Mouse (Mus musculus) layer of hippocampus, adult 9-11 months (tissue): ENCODE results near the gene Pax3.
A peak's percentile ranks its signal among the peaks of the same experiment; 100 is the strongest.

Experiments
- DNase-seq: peaks from one replicate; pipeline ENCODE4 v3.0.0; 2022

Gene Pax3

DNA sequence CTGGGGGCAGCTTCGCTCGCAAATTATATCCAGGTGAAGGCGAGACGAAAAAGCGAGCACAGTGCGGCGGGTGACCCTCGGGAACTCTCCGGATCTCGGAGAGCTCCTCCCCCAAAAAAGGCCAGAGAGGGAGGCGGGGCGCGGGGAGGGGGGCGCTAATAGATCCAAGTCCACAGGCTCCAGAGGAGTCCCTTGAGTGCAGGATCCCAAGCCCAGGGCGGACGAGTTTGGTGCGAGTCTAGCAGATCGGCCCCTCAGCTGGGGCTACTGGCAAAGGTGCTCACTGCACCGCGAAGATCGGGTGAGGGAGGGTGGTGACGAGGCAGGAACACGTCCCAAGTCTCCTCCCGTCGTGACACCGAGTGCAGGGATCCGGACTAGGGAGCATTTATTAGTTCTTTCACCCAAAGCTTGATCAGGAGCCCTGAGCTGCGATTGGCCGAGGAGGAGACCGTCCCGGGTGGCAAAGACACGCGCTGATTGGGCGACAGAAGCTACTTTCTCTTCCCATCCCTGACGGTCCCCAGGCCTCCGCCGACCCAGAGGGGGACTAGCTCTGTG lies at the start of gene Pax3:
Gene Pax3, minus strand, starts transcription at position 384 of the 561 bp plus-strand sequence.
- DNase-seq = no peak

DNA sequence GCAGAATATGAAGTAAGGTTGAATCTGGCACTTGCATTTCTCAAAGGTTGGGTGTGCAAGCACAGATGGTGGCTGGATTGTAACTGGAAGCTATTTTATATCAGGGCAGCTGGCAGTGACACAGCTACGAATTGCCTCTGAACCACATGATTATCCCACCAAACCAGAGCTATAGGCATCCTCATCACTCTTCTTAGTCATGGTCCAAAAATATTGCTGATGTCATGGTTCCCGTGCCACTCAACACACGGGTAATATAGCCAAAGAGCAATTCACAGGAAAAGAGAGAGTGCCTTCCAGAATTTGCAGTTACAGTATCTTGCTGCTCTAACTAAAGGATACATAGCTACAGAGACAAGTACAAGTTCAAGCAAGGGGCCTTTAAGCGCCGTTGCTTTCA lies 37.4 kb upstream of the Pax3 start:
- DNase-seq = no peak

DNA sequence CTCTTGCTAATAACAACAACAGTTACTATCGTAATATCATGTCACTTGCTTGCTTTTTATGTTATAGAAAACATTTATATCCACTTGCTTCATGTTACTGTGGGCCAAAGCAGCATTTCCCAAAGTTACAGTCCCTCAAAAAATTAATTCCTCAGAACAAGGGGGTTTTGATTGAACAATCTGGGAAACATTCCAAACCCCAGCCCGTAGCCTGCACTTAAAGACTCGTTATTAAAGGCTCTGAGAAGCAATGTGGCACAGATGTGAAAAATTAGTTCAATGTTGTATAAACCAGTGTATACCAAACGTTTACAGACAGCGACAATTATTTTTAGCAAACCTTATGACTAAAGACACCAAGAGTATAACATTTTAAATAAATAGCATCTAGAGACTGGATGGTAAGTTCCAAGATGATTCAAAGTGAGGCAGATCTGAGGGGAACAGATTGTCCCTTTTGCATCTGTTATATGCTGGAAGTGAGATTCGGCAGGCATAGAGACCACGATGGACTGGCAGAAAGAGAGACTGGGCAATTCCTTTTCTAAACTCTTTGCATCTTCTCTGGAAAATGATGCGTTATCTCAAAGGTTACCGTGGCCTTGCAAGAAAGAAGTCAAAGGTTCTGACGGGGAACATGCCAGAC lies 35.1 kb upstream of the Pax3 start:
- DNase-seq = no peak

GRCm38 (mm10) chr1:78229801-78230200 lies 32.9 kb upstream of the Pax3 start:
- DNase-seq = no peak

GRCm38 (mm10) chr1:78228771-78229170 lies 31.8 kb upstream of the Pax3 start:
- peak; percentile 28 for DNase-seq

GRCm38 (mm10) chr1:78218057-78218780 lies 21.3 kb upstream of the Pax3 start:
- no peak for DNase-seq

DNA sequence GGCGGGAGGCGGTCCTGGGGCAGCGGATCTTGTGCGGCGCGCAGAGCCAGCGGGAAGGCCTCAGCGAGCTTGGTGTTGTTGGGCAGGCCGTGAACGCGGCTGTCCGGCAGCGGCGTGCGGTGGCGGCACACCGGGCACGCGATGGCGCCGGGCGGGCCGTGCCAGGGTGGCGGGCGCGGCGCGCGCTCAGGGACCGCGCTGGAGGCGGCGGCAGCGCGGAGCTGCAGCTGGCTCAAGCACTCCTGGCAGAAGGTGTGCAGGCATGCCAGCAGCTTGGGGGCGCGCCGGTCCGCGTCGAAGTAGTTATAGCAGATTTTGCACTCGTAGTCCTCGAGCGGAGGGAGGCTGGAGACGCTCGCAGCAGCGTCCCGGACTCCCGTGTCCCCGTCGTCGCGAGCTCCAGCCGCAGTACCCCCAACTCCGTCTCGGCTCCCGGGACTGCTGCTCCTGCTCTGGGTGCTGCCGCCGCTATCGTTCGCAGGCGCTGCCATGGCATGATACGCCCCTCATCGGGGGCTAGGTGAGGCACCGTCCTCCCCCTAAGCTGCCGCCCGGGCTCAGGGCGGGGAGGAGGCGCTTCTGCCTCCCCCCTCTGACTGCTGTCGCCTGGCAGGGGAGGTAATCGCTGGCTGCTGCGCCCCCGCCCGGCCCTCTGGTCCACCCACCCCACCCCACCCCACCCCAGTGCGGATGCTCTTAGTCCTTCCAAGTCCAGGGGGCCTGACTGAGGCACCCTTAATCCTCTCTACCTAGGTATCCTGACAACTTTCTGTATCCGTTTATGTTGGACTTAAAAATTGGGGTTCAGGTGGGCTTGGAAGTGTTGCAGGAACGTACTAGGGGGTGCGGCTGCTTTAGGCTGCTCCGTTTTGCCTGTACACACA lies 20.5 kb upstream of the Pax3 start:
- DNase-seq = no peak

DNA sequence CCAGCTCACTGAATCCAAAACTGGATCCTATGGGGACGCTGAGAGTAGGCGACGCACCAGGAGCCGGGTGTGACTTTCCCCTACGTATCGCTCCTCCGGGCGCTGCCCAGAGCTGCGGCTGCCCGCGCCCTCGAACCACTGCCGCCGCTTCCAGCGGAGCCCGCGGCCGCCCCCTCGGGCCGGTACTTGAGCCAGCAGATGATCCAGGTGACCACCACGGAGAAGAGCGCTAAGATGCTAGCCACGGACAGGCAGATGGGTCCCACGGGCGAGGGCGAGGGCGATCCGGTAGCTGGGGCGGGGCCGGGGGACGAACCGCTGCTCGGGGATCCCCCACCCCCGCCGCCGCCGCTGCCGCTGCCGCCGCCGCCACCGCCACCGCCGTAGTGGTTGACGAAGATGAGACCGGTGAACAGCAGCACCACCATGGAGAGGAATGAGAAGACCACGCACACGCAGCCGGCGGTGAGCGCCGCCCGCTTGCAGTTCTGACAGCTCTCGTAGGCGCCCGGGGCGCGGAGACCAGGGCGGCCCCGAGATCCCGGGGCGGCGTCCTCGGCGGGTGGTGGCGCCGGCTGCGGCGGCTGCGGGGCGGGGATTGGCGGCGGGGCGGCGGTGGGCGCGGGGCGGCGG lies 19.7 kb upstream of the Pax3 start:
- no peak for DNase-seq

- DNase-seq = no peak
Observed at GRCm38 (mm10) chr1:78215749-78216508, 19.0 kb upstream of the Pax3 start.

DNA sequence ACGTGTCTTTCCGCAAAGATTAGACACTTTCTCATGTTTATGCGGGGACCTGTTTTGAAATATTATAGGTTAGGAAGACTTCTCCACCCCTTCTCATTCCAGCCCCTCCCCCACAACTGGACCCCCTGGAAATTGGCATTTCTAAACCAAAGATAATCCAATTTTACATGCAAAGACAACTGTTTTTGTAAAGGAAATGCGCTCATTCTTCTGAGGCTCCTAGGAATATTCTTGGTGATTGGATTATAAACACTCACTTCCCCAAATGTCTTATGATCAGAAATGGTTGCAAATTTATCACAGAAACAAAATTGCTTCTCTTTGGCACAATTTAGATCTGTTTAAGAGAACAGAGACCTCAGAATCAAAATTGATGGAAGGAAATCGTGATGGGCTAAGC lies 14.1 kb upstream of the Pax3 start:
- DNase-seq = no peak

- DNase-seq = no peak
Observed at GRCm38 (mm10) chr1:78210568-78210967, 13.6 kb upstream of the Pax3 start.

GRCm38 (mm10) chr1:78208281-78208814 lies 11.4 kb upstream of the Pax3 start:
- DNase-seq = no peak

- DNase-seq = no peak
Observed at GRCm38 (mm10) chr1:78204341-78204740, 7.4 kb upstream of the Pax3 start.

DNA sequence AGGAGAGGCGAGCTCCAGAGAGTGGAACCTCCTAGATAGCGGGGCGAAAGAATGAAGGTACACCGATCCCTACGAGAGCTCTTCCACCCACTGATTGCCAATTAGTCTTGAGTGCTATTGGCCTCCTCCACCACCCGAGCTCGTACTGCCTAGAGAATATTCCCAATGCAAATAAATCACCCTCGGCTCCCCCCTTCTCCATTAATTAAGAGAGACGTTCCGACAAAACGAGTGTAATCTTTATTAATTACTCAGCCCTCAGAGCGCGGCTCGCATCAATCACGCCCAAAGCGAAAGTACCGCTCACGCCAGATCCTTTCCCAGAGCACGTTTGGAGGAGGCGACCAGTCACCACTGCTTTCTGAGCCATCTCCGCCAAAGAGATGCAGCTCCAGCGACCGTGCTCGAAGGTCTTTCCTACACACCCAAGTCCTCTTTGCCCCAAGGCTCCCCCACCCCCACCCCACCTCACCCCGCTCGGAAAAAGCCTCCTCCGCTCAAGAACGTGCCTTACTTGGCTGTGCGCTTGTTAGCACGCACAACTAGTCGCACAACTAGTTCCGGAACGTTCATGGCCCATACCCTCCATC lies 6.8 kb upstream of the Pax3 start:
- DNase-seq = no peak

DNA sequence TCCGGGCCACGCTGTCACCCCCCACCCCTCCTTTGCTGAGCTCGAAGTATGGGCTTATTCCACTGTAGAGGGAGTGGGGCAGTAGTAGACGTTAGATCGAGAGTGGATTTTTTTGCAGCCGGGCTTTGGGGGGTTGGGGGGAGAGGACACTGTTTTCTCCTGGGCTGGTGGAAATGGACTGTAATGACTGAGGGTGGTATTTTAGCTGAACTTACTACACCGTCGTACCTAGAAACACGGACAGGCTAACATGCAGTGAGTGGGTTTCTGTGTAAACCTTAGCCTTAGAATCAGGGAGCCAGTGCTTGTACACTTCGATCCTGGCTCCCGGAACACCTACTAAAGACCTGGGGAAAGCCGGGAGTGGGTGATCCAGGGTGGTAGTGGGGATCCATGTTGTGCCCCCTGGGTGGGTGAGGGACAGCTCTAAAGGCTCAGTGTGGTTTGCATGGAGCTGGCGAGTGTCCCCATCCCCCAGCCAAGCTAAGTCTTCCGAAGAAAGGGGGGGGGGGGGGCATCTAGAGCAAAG lies 6.2 kb upstream of the Pax3 start:
- DNase-seq = no peak

GRCm38 (mm10) chr1:78202466-78203085 lies 5.6 kb upstream of the Pax3 start:
- no peak for DNase-seq

DNA sequence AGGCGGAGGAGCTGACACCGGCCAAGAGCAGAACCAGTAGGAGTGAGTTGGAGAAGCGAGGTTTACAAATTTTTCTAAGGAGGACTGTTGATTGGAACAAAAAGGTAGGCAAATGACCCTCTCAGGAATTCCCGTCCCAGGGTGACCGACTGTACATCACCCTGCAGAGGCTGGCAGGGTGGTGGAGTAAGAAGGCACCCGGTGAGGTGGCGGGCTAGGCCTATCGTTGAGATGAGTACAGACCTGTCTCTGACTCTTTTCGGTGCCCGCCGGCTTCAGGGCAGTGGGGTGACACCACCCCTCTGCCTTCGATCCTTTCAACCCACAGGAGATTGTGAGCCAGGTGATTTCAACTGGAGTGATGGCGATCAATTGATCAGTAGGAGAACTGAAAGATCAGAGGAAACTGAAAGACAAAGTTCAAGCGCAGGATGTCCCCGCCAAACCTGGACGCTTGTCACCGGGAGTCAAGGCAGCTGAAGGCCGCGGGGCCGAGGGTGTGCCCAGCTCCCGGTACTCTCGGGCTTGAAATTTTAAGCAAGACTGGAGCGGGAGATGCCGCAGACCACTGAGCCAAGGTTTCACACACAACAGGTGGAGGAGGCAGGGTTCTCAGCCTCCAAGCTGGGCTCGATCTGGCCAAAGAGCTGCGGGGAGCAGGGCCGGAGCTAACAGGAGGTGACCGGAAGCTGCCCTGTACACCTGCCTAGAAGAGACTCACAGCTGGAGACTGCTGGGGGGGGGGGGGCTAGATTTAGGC lies 4.5 kb upstream of the Pax3 start:
- DNase-seq = no peak

DNA sequence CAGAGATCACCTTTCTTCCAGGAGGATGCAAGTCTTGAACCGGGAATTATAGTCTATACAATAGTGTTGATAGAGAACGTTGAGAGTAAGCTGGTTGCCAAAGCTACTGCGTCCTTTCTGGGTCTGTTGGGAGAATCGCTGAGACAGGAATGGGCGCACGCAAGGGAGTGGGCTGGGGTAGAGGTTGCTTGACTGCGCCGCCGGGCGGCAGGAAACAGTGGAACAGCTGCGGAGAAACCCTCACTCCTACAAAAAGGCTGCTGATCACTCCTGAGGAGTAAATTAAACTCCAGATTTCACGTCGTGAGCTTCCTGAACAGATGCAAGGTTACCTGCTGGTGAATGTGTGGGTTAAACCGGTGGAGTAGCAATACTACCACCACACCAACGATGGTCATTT lies 3.3 kb upstream of the Pax3 start:
- DNase-seq = no peak

DNA sequence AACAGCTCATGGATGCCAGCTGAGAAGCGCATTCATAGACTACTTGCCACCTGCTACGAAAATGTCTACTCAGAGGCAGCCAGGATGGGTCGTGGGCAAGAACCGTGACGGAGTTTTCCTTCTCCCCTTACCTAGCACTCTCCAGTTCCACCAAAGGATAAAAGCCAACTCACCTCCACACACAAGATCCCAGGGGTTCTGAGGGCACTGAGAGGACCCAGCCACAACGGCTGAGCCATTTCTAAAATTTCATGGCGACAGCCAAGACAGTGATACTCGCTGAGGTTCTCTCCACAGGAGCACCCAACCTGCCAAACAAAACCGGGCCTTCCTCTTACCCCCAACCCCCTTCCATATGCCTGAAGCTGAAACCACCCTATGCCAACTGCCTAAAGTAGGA lies 2.3 kb upstream of the Pax3 start:
- DNase-seq = no peak
